Mouse (Mus musculus): ENCODE results near the gene Abhd17a.

- TF ChIP-seq GATA1 (IDR thresholded peaks at IDR 0.05; ENCODE audit: borderline replicate concordance, low read length) = no peak
- TF ChIP-seq FLI1 (IDR thresholded peaks at IDR 0.05; ENCODE audit: low read length) = no peak
These were observed 14.8 kb upstream of the Abhd17a start for GRCm38 (mm10) chr10:80604988-80605387.

Data from megakaryocyte, embryonic 14.5 days (primary cell).